Mouse (Mus musculus) liver, postnatal 0 days (tissue): ENCODE measurements at regions not wholly inside any gene's neighbourhood (a gene's known extent, or its start where the extent isn't known, plus 50 kb on each side); places are given as distances from the start of the nearest gene placed in this dataset.

Experiments
- CTCF ChIP-seq: sonication (generic); IDR thresholded peaks from 2 replicates; pipeline ENCODE4 v1.5.1; 2016; ENCODE audit warnings: antibody characterized with exemption, low read depth
- EP300 ChIP-seq: IDR thresholded peaks from 2 replicates; pipeline ENCODE4 v1.6.1; 2016; ENCODE audit warnings: antibody characterized with exemption, low read depth, mild to moderate bottlenecking

DNA sequence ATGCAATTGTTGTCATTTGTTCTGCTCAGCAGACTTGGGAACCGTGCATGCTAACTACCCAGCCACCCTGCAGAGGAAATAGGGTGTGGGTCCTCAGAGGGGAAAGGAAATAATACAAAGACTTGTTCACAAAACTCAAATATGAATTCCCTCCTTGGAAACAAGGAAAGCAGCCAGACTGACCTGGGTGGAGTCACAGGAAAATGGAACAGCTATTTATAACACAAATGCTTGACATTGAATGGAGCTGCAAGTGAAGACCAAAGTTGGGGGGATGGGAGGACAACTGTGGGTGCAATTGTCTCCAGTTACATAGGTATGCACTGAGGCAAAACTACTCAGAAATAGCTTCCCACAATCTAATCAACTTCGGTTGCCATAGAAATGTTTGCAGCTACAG lies 298.2 kb downstream of the Rapgef2 start:
- TF ChIP-seq CTCF (no peak), EP300 (no peak)
